Mouse (Mus musculus) heart, adult 2 months (tissue): ENCODE measurements at regions not wholly inside any gene's neighbourhood (a gene's known extent, or its start where the extent isn't known, plus 50 kb on each side); places are given as distances from the start of the nearest gene placed in this dataset.

Experiments
- DNase-seq, 2 experiments: peaks; one replicate each; pipeline ENCODE4 v3.0.0; 2021
- H3K27ac ChIP-seq: fragments of 200-600 bp; 2 replicates; pipeline ENCODE4 v1.8.1; 2022
- H3K27me3 ChIP-seq: fragments of 200-500 bp; 2 replicates; pipeline ENCODE4 v1.6.1; 2012; ENCODE audit warnings: mild to moderate bottlenecking, low read length, inconsistent platforms, mixed read lengths; ENCODE audit not compliant: control insufficient read depth, insufficient read depth
- H3K36me3 ChIP-seq: fragments of 200-500 bp; 2 replicates; pipeline ENCODE4 v1.6.1; 2012; ENCODE audit warnings: low read length, inconsistent platforms; ENCODE audit not compliant: control insufficient read depth, insufficient read depth
- H3K4me1 ChIP-seq: fragments of 200-500 bp; 2 replicates; pipeline ENCODE4 v1.6.1; 2011; ENCODE audit warnings: low read length; ENCODE audit not compliant: control insufficient read depth, insufficient read depth
- H3K4me3 ChIP-seq: fragments of 200-600 bp; 2 replicates; pipeline ENCODE4 v1.8.1; 2022
- H3K79me2 ChIP-seq: fragments of 200-500 bp; replicated peaks from 2 replicates; pipeline ENCODE4 v1.6.1; 2012; ENCODE audit warnings: mild to moderate bottlenecking, inconsistent platforms, low read length, moderate library complexity, mixed read lengths; ENCODE audit not compliant: control insufficient read depth, insufficient read depth
- H3K9ac ChIP-seq: fragments of 200-500 bp; 2 replicates; pipeline ENCODE4 v1.6.1; 2012; ENCODE audit warnings: low read depth, mild to moderate bottlenecking, control low read depth, inconsistent platforms, low read length, mixed read lengths
- CTCF ChIP-seq: fragments of 200-600 bp; IDR thresholded peaks from 2 replicates; pipeline ENCODE4 v1.8.1; 2022; ENCODE audit warnings: antibody characterized with exemption, mild to moderate bottlenecking, moderate library complexity
- EP300 ChIP-seq: fragments of 200-500 bp; IDR thresholded peaks from 2 replicates; pipeline ENCODE4 v1.6.1; 2011; ENCODE audit warnings: low read depth, low read length, control low read depth; ENCODE audit not compliant: insufficient read depth
- POLR2A ChIP-seq: fragments of 200-500 bp; IDR thresholded peaks from 2 replicates; pipeline ENCODE4 v1.6.1; 2011; ENCODE audit warnings: mild to moderate bottlenecking, low read depth, low read length, control low read depth; ENCODE audit not compliant: insufficient read depth
- WGBS: fragments of 180-500 bp; shearing (Covaris S2); methylation state at CpG from one replicate; pipeline ENCODE4 v1.1.7; 2018; 5-methylcytosine and 5-hydroxymethylcytosine counted together
- intact Hi-C: fragments of 180-260 bp; cut with DNase I; formaldehyde crosslinking; loops from one replicate; pipeline ENCODE4 v1.15.1; 2025

GRCm38 (mm10) chr4:84121442-84121841 lies 553.6 kb downstream of the Bnc2 start:
- DNase-seq: no peak
- Histone ChIP-seq H3K27me3 (no peaks in the 10 kb centered on the region), H3K27ac (no peak overlapping the region), H3K79me2 (no peaks in the 10 kb centered on the region), H3K36me3 (no peaks in the 10 kb centered on the region), H3K4me1 (no peaks in the 10 kb centered on the region), H3K4me3 (no peak overlapping the region), H3K9ac (no peak overlapping the region)
- 62% methylated on average over 10 of the region's 10 CpGs for whole genome bisulfite sequencing
- intact Hi-C loops: no loop called here
- TF ChIP-seq POLR2A (no peak), CTCF (no peak), EP300 (no peak)

GRCm38 (mm10) chr4:84126400-84126799 lies 548.7 kb downstream of the Bnc2 start:
- Histone ChIP-seq H3K4me3 (no peak overlapping the region), H3K9ac (no peak overlapping the region), H3K79me2 (no peaks in the 10 kb centered on the region), H3K27ac (no peak overlapping the region), H3K36me3 (no peaks in the 10 kb centered on the region), H3K27me3 (no peaks in the 10 kb centered on the region), H3K4me1 (no peaks in the 10 kb centered on the region)
- DNase-seq: no peak
- TF ChIP-seq CTCF (no peak), EP300 (no peak), POLR2A (no peak)
- 46% methylated on average over 4 of the region's 4 CpGs for WGBS
- intact Hi-C loops: no loop called here

- DNase-seq: no peak
- Histone ChIP-seq H3K4me1 (no peaks in the 10 kb centered on the region), H3K4me3 (no peak overlapping the region), H3K27me3 (no peaks in the 10 kb centered on the region), H3K9ac (no peak overlapping the region), H3K27ac (no peak overlapping the region), H3K36me3 (no peaks in the 10 kb centered on the region), H3K79me2 (no peaks in the 10 kb centered on the region)
- TF ChIP-seq EP300 (no peak), CTCF (no peak), POLR2A (no peak)
- WGBS: 55% methylated on average over 2 of the region's 2 CpGs
- intact Hi-C loops: no loop called here
These were observed 547.7 kb downstream of the Bnc2 start for GRCm38 (mm10) chr4:84127380-84127779.

GRCm38 (mm10) chr4:84130840-84131547 lies 544.1 kb downstream of the Bnc2 start:
- no peak for DNase-seq
- Histone ChIP-seq H3K4me3 (no peak overlapping the region), H3K27ac (no peak overlapping the region), H3K36me3 (no peaks in the 10 kb centered on the region), H3K79me2 (no peaks in the 10 kb centered on the region), H3K9ac (no peak overlapping the region), H3K27me3 (no peaks in the 10 kb centered on the region), H3K4me1 (no peaks in the 10 kb centered on the region)
- intact Hi-C loops: no loop called here
- WGBS: 52% methylated on average over 7 of the region's 7 CpGs
- TF ChIP-seq EP300: no peak
- TF ChIP-seq CTCF: no peak
- no peak for TF ChIP-seq POLR2A

- DNase-seq: no peak
- Histone ChIP-seq H3K27me3 (no peaks in the 10 kb centered on the region), H3K27ac (no peak overlapping the region), H3K4me1 (no peaks in the 10 kb centered on the region), H3K4me3 (no peak overlapping the region), H3K9ac (no peak overlapping the region), H3K79me2 (no peaks in the 10 kb centered on the region), H3K36me3 (no peaks in the 10 kb centered on the region)
- intact Hi-C loops: no loop called here
- WGBS: 86% methylated on average over 10 of the region's 10 CpGs
- TF ChIP-seq POLR2A: no peak
- no peak for TF ChIP-seq EP300
- TF ChIP-seq CTCF: no peak
These were observed 539.3 kb downstream of the Bnc2 start for GRCm38 (mm10) chr4:84135740-84136139.

- Histone ChIP-seq H3K4me3 (no peak overlapping the region), H3K79me2 (no peaks in the 10 kb centered on the region), H3K27me3 (no peaks in the 10 kb centered on the region), H3K36me3 (no peaks in the 10 kb centered on the region), H3K9ac (no peak overlapping the region), H3K4me1 (no peaks in the 10 kb centered on the region), H3K27ac (no peak overlapping the region)
- no peak for TF ChIP-seq CTCF
- TF ChIP-seq EP300: no peak
- TF ChIP-seq POLR2A: no peak
- 86% methylated on average over 14 of the region's 14 CpGs for WGBS
- DNase-seq: no peak
- intact Hi-C loops: no loop called here
These were observed 537.7 kb downstream of the Bnc2 start for GRCm38 (mm10) chr4:84137171-84137919.
